Mouse (Mus musculus) embryonic stem cell, embryonic (primary cell): ENCODE data around the gene Zfp428.

Experiments used
- CTCF ChIA-PET, 4 experiments: fragments of 300-600 bp in 2 of 4; fragments of 350-600 bp in 2 of 4; sonication (Branson Sonifier 250); formaldehyde crosslinking; loops; one replicate each; lab custom pipeline; 2022; ENCODE audit warnings: inconsistent platforms in 2 of 4; lab: Charles Lee
- POLR2A ChIA-PET, 4 experiments: fragments of 300-600 bp in 2 of 4; fragments of 350-600 bp in 2 of 4; sonication (Branson Sonifier 250); formaldehyde crosslinking; loops; one replicate each; lab custom pipeline; 2022; ENCODE audit warnings: antibody characterized with exemption in 4 of 4, inconsistent platforms in 1 of 4; lab: Charles Lee

Zfp428 gene

GRCm38 (mm10) chr7:24499856-24500577 lies 6.8 kb upstream of the Zfp428 start:
- ChIA-PET POLR2A (interaction anchor here in 3 of 4 experiments (0.8 to 11.8 kb wide), 14 partner anchors 11 to 200 kb away, joined by 3 to 133 read pairs (median 6); partner anchors contain the start of genes Pinlyp (in 1 of the 3) and Xrcc1 (in 1 of the 3)), CTCF (interaction anchor here (0.5 to 2.9 kb wide), 32 partner anchors 8 to 334 kb away, joined by 3 to 21 read pairs (median 4); partner anchors contain the start of genes AC161166.1 (in 1 of the 4), Cadm4 (in 1 of the 4), Irgq (in 1 of the 4) and Plaur (in 1 of the 4))

GRCm38 (mm10) chr7:24500929-24501328 lies 5.9 kb upstream of the Zfp428 start:
- CTCF ChIA-PET = interaction anchor here (0.6 to 2.9 kb wide), 59 partner anchors 8 to 1369 kb away, joined by 3 to 21 read pairs (median 4); partner anchors contain the start of genes Cadm4 (in 2 of the 4), Xrcc1 (in 2 of the 4), Irgq (in 1 of the 4) and Pinlyp (in 1 of the 4)
- POLR2A ChIA-PET = interaction anchor here in 3 of 4 experiments (0.5 to 11.8 kb wide), 10 partner anchors 9 to 164 kb away, joined by 3 to 133 read pairs (median 3); partner anchors contain the start of gene Cadm4 (in 1 of the 3)

- ChIA-PET CTCF (interaction anchor here (0.6 to 2.9 kb wide), 46 partner anchors 9 to 1124 kb away, joined by 3 to 21 read pairs (median 4); partner anchors contain the start of genes Cadm4 (in 1 of the 4), Irgq (in 1 of the 4), Rabac1 (in 1 of the 4) and Xrcc1 (in 1 of the 4)), POLR2A (interaction anchor here in 2 of 4 experiments (0.7 to 11.8 kb wide), 8 partner anchors 8 to 39 kb away, joined by 3 to 133 read pairs (median 3); partner anchors contain the start of gene Cadm4 (in 1 of the 2))
These were observed 5.3 kb upstream of the Zfp428 start for GRCm38 (mm10) chr7:24501492-24501891.

- ChIA-PET POLR2A (interaction anchor here in 3 of 4 experiments (0.6 to 11.8 kb wide), 7 partner anchors 13 to 66 kb away, joined by 3 to 133 read pairs (median 5); no protein-coding TSS in a partner anchor), CTCF (interaction anchor here in 2 of 4 experiments (0.6 to 0.7 kb wide), 4 partner anchors 14 to 530 kb away, joined by 3 to 6 read pairs (median 4); no protein-coding TSS in a partner anchor)
These were observed 2.8 kb upstream of the Zfp428 start for GRCm38 (mm10) chr7:24504004-24504403.

- POLR2A ChIA-PET = interaction anchor here (0.5 to 11.8 kb wide), 27 partner anchors 12 to 385 kb away, joined by 3 to 133 read pairs (median 4); partner anchors contain the start of genes Smg9 (in 2 of the 4), Irgq (in 1 of the 4) and Rps19 (in 1 of the 4)
- CTCF ChIA-PET = interaction anchor here in 3 of 4 experiments (0.6 to 2.9 kb wide), 13 partner anchors 11 to 975 kb away, joined by 3 to 16 read pairs (median 4); partner anchors contain the start of gene Cadm4 (in 1 of the 3)
These were observed 1.9 kb upstream of the Zfp428 start for GRCm38 (mm10) chr7:24504868-24505267.

- CTCF ChIA-PET = interaction anchor here in 3 of 4 experiments (0.6 to 2.9 kb wide), 14 partner anchors 10 to 974 kb away, joined by 3 to 16 read pairs (median 4); partner anchors contain the start of genes Cadm4 (in 1 of the 3) and Irgq (in 1 of the 3)
These were observed 1.2 kb upstream of the Zfp428 start for GRCm38 (mm10) chr7:24505447-24506064.

GRCm38 (mm10) chr7:24506065-24506459 lies 744 bp upstream of the Zfp428 start:
- CTCF ChIA-PET = interaction anchor here in 3 of 4 experiments (0.6 to 2.9 kb wide), 13 partner anchors 9 to 520 kb away, joined by 3 to 16 read pairs (median 4); partner anchors contain the start of genes Cadm4 (in 1 of the 3), Irgq (in 1 of the 3) and Phldb3 (in 1 of the 3)
- POLR2A ChIA-PET = interaction anchor here (0.6 to 11.8 kb wide), 49 partner anchors 8 to 384 kb away, joined by 3 to 133 read pairs (median 6); partner anchors contain the start of genes Cadm4 (in 2 of the 4), Irgq (in 2 of the 4), Smg9 (in 2 of the 4) and Irgc1 (in 1 of the 4)

More at GRCm38 (mm10) chr7:24505447-24506064, 1.2 kb upstream of the Zfp428 start:
- POLR2A ChIA-PET = interaction anchor here (0.5 to 11.8 kb wide), 51 partner anchors 8 to 385 kb away, joined by 3 to 133 read pairs (median 4); partner anchors contain the start of genes Cadm4 (in 2 of the 4), Irgq (in 2 of the 4), Smg9 (in 2 of the 4) and Pinlyp (in 1 of the 4)

GRCm38 (mm10) chr7:24506476-24506837 lies 349 bp upstream of the Zfp428 start:
- CTCF ChIA-PET = interaction anchor here in 3 of 4 experiments (0.6 to 2.9 kb wide), 15 partner anchors 9 to 520 kb away, joined by 3 to 16 read pairs (median 4); partner anchors contain the start of genes Cadm4 (in 1 of the 3), Irgq (in 1 of the 3) and Phldb3 (in 1 of the 3)
- POLR2A ChIA-PET = interaction anchor here (0.8 to 11.8 kb wide), 55 partner anchors 8 to 398 kb away, joined by 3 to 133 read pairs (median 5); partner anchors contain the start of genes Cadm4 (in 2 of the 4), Irgq (in 2 of the 4), Smg9 (in 2 of the 4) and Irgc1 (in 1 of the 4)

GRCm38 (mm10) chr7:24507726-24508114 lies 914 bp downstream of the Zfp428 start:
- POLR2A ChIA-PET = interaction anchor here (0.6 to 11.8 kb wide), 60 partner anchors 9 to 1304 kb away, joined by 3 to 133 read pairs (median 5); partner anchors contain the start of genes Irgc1 (in 2 of the 4), Irgq (in 2 of the 4), Plaur (in 2 of the 4) and Smg9 (in 2 of the 4)
- CTCF ChIA-PET = interaction anchor here in 3 of 4 experiments (0.7 to 2.9 kb wide), 15 partner anchors 8 to 103 kb away, joined by 3 to 16 read pairs (median 5); partner anchors contain the start of gene Phldb3 (in 1 of the 3)

GRCm38 (mm10) chr7:24512355-24512754 lies 5.5 kb downstream of the Zfp428 start, which contains the start of gene AC161166.1:
AC161166.1 (minus strand) TSS chr7:24512455.
- POLR2A ChIA-PET = interaction anchor here in 2 of 4 experiments (1.2 to 11.4 kb wide), 5 partner anchors 10 to 34 kb away, joined by 3 to 87 read pairs (median 4); partner anchors contain the start of gene Irgq (in 1 of the 2)

GRCm38 (mm10) chr7:24516319-24516718 lies 9.5 kb downstream of the Zfp428 start:
- POLR2A ChIA-PET = interaction anchor here (0.6 to 11.4 kb wide), 27 partner anchors 8 to 367 kb away, joined by 3 to 133 read pairs (median 4); partner anchors contain the start of genes Zfp428 (in 4 of the 4), Irgq (in 2 of the 4), Pinlyp (in 1 of the 4) and Rps19 (in 1 of the 4)
- CTCF ChIA-PET = interaction anchor here (0.6 to 7.1 kb wide), 44 partner anchors 9 to 363 kb away, joined by 3 to 73 read pairs (median 4); partner anchors contain the start of genes Irgq (in 2 of the 4), Zfp428 (in 2 of the 4), Ethe1 (in 1 of the 4) and Zfp575 (in 1 of the 4)

More at GRCm38 (mm10) chr7:24512355-24512754, 5.5 kb downstream of the Zfp428 start, which contains the start of gene AC161166.1:
- CTCF ChIA-PET = interaction anchor here in 1 of 4 experiments (0.9 to 6.2 kb wide), 3 partner anchors 13 to 39 kb away, joined by 3 to 33 read pairs (median 3); no protein-coding TSS in a partner anchor

GRCm38 (mm10) chr7:24517077-24517476 lies 10.3 kb downstream of the Zfp428 start:
- POLR2A ChIA-PET = interaction anchor here (0.6 to 11.4 kb wide), 19 partner anchors 8 to 367 kb away, joined by 3 to 133 read pairs (median 7); partner anchors contain the start of genes Zfp428 (in 4 of the 4), Irgq (in 3 of the 4), Pinlyp (in 1 of the 4) and Rps19 (in 1 of the 4)
- CTCF ChIA-PET = interaction anchor here (0.6 to 7.1 kb wide), 14 partner anchors 11 to 134 kb away, joined by 3 to 73 read pairs (median 4); partner anchors contain the start of genes Ethe1 (in 1 of the 4), Irgq (in 1 of the 4) and Zfp575 (in 1 of the 4)

GRCm38 (mm10) chr7:24517654-24518053 lies 10.8 kb downstream of the Zfp428 start:
- ChIA-PET CTCF (interaction anchor here in 2 of 4 experiments (0.6 to 7.1 kb wide), 13 partner anchors 12 to 971 kb away, joined by 3 to 73 read pairs (median 4); partner anchors contain the start of gene Irgq (in 2 of the 2)), POLR2A (interaction anchor here (0.6 to 11.4 kb wide), 15 partner anchors 11 to 369 kb away, joined by 3 to 133 read pairs (median 4); partner anchors contain the start of genes Zfp428 (in 4 of the 4) and Irgq (in 3 of the 4))

- CTCF ChIA-PET = interaction anchor here (0.6 to 7.1 kb wide), 19 partner anchors 12 to 1656 kb away, joined by 3 to 73 read pairs (median 3); partner anchors contain the start of genes Cadm4 (in 1 of the 4), Irgq (in 1 of the 4), Pinlyp (in 1 of the 4) and Xrcc1 (in 1 of the 4)
- POLR2A ChIA-PET = interaction anchor here (0.6 to 11.4 kb wide), 23 partner anchors 9 to 365 kb away, joined by 3 to 133 read pairs (median 4); partner anchors contain the start of genes Zfp428 (in 4 of the 4), Irgq (in 3 of the 4), Cadm4 (in 1 of the 4) and Rps19 (in 1 of the 4)
These were observed 12.3 kb downstream of the Zfp428 start for GRCm38 (mm10) chr7:24519130-24519529.

GRCm38 (mm10) chr7:24520054-24520453 lies 13.2 kb downstream of the Zfp428 start:
- ChIA-PET POLR2A (interaction anchor here (0.7 to 11.4 kb wide), 13 partner anchors 8 to 65 kb away, joined by 3 to 133 read pairs (median 4); partner anchors contain the start of genes Irgq (in 3 of the 4) and Zfp428 (in 3 of the 4)), CTCF (interaction anchor here in 2 of 4 experiments (0.6 to 7.1 kb wide), 7 partner anchors 11 to 1655 kb away, joined by 3 to 73 read pairs (median 4); partner anchors contain the start of genes Irgq (in 1 of the 2), Pinlyp (in 1 of the 2) and Xrcc1 (in 1 of the 2))
